Mouse (Mus musculus) lung, postnatal 4 days (tissue): Measurements from ENCODE around the gene Lyst.
"Not testable (repeated sequence)": the region's sequence is repeated elsewhere in the genome, so short reads cannot be mapped to it uniquely, and the experiment has no call there.

Experiments used
- DNase-seq, 2 experiments: peaks; one replicate each; pipeline ENCODE4 v3.0.0; 2021

Gene Lyst

DNA sequence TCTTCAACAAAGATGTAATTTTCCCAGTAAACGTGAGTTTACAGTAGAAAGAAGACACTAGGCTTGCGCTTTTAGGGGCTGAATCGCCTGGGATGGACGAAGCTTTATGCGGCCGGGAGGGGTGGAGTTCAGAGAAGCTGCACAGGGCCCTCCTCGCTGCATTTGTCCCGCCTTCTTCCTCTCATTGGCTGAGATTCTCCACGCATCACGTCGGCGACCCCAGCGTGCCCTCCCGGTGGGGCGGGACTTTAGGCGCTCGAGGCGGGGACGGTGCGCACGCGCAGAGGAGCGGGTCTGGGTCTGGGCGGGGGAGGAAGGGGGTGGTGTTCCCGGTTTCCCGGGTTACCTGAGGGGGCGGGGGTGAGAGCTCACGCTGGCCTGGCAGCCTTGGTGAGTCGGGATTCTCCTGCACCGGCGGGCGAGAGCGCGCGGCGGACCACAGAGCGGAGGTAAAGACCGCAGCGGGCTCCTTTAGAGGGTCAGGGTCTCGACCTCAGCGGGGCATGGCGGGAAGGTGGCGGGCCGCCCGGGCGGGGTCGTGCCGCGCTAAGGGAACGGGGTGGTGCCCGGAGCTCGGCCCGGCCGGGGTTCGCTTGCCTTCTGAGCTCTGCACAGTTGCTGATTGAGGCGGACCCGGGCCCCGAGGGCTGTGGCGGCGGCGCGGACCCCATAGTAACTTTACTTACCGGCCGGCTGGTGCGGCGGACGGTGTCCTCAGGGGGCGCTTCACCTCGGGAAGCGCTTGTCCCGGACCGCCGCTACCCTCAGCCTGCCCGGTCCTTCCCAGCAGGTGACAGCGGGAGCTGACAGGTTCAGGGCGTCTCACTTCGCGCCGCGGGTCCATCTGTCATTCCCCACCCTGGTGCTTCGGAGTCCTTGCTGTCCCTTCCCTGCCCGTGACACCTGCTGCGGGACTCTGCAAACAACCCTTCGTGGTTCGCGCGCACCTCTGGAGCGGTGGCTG lies at the start of gene Lyst:
Gene Lyst, plus strand, starts transcription at position 350 of the 964 bp plus-strand sequence.
- DNase-seq, result peak; percentile 99

DNA sequence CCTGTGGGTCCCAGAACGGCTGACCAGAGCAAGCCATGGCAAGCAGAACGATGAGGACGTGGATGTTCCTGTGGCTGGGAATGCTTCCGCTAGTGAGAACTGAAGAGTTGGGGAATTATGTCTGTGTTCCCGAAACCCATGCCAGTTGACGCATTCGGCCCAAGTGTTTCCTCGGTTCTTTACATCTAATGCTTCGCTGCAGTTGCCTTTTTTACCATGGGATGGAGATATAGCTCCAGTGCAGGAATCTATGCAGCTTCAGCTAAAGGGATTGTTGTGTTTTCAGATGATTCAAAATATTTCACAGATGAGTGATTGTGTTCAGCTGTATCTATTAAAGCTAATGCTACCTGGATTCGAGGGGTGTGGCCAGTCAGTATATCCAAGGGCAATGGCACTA lies 47.1 kb upstream of the Lyst start:
- not testable (repeated sequence) for DNase-seq

DNA sequence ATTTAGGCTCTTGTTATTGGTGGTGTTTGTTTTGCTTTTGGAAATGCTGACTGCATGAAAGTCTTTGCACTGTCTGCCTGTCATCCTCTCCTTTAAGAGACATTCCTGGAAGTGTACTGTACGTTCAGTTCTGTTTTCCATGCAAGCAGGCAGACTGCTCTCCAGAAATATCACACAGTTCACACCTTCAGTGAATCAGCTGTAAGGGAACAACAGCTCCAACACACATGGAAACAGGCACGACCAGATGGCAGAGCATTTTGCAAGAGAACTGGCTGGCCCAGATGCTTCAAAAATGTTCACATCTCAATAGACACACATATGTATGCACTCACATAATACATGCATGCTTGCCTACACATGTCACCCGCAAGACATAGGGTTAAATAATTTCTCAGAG lies 43.4 kb upstream of the Lyst start:
- DNase-seq, result no peak

DNA sequence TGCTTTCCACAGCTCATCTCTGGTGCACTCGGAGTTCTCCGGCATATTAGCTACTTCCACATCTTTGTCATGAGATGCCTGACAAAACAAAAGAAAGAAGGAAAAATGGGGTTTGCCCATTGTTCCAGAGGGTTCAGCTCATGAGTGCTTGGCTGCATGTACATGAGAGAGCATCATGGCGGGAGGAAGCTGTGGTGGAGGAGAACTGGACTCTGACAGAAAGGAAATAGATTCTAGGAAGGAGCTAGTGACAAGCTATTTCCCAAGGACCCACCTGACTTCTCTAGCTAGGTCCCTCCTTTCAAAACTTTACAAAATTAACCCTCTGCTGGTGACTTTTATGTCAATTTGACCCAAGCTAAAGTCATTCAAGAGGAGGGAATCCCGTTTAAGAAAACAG lies 42.3 kb upstream of the Lyst start:
- no peak for DNase-seq

DNA sequence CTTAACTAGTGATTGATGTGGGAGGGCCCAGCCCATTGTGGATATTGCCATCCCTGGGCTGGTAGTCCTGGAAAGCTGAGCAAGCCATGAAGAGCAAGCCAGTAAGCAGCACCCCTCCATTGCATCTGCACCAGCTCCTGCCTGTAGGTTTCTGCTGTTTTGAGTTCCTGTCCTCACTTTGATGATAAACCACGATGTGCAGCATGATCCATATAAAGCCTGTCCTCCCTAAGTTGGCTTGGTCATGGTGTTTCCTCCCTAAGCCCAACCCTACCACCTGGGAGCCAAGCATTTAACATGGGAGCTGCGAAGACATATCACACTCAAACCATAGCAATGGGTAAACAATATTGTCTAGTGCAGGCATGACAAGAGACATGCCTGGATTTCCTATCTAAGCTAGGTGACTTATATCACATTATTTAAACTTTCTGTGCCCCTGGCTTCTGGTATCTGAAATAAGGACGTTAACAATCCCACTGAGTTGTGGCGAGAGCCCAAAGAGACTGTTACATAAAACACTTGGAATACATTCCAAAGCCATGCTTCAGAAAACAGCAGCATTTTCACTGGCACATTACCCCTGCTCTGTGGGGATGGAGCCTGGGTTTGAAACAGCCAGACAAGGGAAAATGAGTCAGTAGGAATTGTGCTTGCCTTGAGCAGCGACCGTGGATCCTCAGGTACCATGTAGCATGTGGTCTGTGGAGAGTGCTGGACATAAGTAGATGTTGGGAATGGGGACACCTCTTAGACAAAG lies 41.6 kb upstream of the Lyst start:
- DNase-seq, result no peak

DNA sequence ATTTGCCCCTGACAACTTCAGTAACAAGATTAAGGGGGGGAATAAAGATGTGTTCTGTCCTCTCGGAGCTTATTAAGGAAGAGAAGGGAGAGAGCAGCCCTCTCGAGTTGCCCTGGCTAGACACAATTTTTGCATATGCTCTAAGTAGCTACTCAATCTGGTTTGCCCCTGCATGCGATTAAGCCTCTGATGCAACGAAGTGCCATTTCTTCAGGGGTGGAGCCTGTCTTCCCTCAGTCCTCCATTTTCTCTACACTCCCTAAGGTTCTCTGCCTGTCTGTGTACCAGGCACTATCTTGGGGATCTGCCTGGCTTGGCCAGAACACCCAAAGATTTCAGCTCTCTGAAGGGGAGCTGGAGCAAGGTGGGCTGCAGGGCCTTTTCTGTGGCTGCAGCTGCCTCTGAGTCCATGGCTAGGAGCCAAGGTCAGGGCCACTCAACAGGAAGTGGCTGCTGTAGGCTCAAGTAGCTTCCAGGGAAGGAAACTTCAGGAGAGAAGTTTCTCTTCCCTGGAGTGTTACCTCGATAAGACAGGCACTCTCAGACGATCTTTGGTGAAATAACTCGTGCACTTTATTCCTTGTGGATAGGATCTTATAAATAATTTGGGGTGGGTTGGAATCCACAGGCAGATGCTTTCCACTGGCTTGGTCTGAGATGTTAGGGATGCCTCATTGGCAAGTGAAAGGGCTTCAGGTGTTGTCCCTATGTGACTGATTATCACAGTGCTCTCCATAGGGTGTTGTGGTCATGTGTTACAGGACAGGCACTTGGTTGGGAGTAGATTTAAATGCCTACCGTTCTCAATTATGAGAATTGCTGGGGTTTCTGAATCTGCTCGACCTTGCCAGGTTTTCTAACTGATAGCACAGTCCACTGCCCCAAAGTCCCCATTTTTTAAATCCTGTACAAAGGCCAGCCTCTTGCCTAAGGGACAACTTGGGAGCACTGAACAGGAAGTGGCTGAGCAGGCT lies 40.2 kb upstream of the Lyst start:
- DNase-seq, result peak; percentile 49 to 58

DNA sequence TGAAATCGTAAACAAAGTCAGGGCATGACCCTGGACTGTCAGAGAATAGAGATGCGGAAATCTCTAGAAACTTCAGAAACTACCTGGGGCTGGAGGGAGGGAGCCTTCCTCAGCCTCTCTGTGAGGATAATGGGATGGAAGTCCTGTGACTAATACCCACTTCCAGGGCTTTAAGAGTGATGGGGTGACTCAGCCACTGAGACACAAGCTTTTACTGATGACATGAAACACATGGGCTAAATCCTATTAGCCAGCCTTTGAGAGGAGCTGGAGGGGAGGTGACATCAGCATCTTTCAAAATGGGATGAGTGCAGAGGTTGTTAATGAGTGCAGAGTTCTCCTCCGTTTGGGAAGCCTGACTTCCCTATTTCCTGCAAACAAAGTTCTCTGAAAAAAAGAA lies 38.2 kb upstream of the Lyst start:
- DNase-seq, result no peak

DNA sequence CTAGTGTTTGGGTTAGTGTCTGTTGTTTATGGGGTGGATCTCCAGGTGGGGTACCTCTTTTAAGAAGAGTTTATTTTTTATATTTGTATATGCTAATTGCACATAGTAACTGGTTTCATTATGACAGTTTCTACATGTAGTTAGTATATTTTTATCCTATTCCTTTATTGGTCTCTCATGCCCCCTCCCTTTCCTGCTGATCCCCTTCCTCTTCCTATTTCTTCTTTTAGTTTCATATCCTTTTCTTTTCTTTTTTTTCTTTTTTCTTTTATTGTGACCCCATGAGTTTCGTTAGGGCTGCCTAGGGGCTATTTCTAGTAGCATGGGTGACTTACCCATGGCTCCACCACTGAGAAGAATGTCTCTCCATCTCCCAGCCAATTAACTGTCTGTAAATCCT lies 36.5 kb upstream of the Lyst start:
- DNase-seq, result no peak

DNA sequence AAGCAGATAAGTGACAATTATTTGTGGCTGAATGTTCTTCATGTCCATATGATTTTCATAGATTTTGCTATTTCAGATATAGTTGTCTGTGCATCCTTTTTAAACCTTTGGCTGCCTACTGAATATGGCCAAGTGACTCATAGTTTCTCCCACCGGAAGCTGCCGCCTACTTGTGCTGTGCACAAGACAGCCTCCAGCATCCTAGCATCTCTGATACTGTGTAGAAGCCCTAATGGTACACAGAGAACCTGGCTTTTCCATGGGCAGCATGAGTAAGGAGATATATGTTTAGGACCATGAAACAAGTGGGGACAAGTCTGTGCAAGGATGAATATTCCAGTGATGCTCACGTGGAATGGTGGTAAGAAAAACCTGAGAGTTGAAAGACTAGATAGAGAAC lies 35.0 kb upstream of the Lyst start:
- DNase-seq, result no peak

DNA sequence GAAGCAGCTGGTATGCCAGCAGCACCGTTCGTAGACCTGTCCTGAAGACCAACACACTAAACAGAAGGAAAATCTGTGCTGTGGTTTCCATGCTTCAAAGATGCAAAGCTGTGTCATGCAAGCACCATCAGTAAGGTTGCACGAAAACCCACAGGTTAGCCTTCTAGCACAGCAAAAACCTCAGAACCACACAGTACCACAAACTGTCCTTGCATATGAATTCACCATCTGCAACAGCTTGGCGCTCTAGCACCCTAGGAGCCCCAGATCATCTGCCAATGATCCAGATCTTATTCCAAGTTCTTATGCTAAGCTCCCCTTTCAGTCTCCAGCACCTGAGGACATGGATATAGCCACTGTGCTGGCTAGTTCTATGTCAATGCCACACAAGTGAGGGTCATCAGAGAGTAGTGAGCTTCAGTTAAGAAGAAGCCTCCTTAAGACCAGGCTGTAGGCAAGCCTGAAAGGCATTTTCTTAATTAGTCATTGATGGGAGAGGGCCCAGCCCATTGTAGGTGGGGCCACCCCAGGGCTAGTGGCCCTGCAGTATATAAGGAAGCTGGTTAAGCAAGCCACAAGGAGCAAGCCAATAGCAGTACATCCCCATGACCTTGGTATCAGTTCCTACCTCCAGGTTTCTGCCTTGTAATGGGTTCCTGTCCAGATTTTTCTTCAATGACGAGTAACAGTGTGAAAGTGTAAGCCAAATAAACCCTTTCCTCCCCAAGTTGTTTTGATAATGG lies 33.0 kb upstream of the Lyst start:
- no peak for DNase-seq

DNA sequence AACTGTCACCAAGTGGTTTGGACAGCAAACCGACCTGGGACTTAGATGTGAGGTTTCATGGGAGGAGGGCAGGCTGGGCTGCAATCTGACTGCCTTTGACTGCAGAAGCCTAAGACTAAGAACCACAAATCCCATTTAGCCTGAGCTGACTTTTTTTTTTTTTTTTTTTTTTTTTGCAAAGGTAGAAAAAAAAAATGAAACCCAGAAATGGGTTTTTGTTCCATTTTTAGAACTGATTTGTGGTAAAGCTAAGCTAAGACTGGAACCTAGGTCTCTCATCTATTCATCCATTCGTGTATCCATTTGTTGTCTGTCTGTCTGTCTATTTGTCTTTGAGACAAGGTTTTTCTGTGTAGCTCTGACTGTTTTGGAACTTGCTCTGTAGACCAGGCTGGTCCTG lies 31.9 kb upstream of the Lyst start:
- no peak for DNase-seq

DNA sequence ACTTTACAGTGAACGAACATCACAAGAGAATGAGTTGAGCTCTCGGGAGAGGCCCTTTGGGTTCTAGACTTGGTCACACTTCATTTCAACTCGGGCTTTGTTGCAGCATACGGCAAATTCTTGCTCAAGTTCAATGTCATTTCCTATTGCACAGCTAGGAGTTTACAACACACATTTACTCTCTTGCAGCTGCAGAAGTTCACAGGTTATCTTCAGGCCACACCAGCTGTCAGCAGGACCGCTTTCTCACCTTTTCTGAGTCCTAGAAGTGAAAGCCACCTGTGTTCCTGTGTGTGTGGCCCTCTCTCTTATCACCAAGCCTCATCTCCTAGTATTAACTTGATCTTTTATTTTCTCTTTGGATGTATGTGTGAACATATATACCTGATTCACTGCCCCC lies 31.3 kb upstream of the Lyst start:
- peak in 1 of 2 experiments; percentile 41 for DNase-seq

DNA sequence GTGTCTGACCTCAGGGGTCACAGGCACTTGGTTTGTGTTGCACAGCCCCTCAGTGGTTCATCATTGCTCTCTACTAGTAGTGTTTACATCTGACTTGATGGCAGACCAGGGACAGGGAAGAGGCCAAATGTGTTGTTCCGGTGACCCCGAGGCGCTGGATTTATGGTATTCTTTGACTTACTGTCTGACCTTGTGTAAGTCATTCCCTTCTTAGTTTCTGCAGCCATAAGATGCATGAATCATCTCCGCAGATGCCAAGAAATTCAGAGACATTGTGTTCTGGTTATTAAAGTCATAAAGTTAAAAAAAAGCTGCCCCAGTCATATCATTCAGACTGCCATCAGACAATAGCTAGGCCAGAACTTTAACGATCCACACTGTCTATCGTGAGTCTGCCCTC lies 27.6 kb upstream of the Lyst start:
- no peak for DNase-seq

DNA sequence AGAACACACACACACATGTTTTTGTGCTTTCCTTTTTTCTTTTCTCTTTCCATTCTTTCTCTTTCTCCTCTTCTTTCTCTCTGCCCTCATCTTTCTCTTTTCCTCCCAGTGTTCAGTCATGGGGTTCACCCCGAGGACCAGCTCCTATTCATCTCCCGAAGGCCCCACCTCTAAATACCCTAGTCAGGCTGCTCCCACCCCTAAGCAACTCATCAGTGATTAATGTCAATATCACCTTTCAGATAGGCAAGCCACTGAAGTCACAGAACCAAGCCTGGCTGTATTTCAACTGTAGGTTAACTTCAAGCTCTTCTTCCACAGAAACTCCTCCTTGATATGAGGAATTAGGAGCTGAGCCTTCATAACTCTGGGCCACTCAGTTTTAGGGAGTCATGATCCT lies 26.1 kb upstream of the Lyst start:
- no peak for DNase-seq

DNA sequence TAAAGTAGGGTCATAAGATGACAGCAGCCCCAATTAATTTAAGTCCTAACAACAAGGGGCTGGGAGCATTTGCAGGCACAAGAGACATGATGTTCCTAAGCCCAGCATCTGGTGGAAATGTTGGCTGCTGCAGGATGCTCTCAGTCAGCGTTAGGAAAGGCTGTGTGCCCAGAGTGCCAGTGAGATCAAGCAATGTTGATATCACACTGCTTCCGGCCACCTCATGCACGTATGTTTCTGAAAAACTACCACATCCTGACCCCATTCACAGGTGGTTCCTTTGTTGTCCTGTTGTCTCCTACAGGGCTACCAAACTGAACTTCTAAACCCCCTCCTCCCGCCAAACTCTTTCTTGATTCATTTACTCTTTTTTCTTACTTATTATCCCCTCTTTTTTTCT lies 25.7 kb upstream of the Lyst start:
- DNase-seq, result no peak

DNA sequence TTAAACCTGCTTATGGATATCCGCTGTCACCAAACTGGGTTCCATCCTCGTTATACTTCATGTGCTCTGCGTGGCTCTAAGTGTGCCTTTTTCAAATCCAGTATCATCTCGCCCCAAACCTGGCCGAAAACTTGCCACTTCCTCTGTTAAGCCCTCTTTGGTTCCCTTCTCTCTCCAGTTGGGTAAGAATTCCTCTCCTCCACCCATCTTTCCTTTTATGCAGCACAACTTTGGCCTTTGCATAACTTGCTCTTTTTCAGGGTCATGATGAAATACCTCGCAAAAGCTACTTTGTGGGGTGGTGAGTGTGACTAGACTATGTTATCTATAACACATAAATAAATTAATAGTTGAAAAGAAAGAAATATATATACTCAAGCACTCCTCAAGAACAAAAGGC lies 22.6 kb upstream of the Lyst start:
- DNase-seq, result no peak

DNA sequence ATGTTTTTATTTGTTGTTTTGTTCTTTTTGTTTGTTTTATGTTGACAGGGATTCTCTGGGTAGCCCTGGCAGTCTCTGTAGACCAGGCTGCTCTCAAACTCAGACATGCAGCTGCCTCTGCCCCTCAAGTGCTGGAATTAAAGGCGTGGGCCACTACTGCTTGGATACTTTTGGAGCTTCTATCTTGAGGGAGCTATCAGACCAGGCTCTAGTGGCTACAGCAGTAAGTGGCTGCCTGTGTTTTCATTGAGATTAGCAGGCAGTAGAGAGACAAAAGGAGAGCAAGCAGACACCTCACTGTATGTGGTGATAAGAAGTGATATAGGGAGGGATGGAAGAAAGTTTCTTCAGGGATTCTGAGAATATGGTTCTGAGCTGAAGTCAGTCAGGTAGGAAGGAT lies 21.4 kb upstream of the Lyst start:
- DNase-seq, result no peak

DNA sequence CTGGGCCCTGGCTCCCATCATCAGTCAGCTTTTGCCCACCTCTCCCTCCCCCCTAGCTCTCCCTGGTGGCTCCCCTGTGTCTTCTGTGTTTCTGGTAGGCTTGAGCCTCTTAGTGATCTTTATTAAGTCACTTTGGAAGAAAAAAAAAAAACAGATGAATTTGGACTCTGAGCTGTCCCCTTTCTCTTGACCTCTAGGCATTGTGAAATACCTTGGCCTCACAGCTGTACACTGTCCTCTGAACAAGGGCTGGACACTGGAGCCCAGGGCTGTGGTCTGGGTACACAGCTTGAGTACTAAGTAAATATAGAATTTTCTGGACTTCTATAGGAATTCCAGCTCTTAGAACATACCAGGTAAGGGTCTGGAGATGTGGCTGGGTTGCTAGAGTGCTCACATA lies 20.6 kb upstream of the Lyst start:
- no peak for DNase-seq

DNA sequence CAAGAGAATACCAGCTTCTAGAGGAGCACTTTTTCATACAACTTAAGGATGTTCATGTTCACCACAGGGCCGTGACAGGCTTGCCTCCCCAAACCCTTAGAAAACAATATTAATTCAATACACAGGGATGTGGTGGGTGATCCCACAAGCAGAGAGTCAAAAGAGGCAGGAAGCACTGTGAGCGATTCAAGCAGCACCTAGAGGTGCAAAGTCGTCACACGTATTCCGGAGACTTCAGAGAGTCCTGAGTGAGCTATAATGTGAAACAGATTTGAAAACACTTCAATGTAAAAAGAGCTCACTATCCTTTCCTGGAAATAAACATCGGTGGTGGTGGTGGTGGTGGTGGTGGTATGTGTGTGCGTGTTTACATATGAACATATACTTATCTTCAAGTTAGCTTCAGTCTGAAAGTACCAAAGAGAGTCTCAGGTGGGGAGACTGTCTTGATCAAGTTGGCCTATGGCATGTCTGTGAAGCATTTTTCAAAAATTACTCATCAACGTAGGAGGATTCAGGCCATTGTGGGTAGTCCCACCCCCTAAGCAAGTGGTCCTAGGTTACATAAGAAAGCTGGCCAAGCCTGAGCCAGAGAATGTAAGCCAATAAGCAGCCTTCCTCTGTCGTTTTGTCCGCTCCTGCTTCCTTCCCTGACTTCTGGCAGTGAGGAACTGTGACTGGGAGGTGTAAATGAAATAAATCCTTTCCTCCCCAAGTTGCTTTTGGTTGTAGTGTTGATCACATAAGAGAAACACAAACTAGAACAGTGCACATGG lies 17.9 kb upstream of the Lyst start:
- DNase-seq, result no peak

DNA sequence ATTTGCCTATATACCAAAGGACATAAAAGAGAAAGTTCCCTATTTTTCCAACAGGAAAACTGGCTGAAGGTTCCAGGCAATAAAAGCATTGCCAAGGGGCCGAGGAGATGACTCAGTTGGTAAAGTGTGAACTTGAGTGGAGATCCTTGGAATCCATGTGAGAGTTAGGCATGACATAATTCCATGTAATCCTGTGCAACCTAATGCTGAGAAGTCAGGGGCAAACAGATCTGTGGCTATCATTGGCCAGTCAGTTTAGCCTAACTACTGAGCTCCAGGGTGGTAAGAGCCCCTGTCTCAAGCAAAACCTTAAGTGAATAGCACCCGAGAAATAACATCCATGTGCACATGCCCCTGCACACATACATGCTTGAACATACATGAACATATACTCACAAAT lies 17.3 kb upstream of the Lyst start:
- no peak for DNase-seq

DNA sequence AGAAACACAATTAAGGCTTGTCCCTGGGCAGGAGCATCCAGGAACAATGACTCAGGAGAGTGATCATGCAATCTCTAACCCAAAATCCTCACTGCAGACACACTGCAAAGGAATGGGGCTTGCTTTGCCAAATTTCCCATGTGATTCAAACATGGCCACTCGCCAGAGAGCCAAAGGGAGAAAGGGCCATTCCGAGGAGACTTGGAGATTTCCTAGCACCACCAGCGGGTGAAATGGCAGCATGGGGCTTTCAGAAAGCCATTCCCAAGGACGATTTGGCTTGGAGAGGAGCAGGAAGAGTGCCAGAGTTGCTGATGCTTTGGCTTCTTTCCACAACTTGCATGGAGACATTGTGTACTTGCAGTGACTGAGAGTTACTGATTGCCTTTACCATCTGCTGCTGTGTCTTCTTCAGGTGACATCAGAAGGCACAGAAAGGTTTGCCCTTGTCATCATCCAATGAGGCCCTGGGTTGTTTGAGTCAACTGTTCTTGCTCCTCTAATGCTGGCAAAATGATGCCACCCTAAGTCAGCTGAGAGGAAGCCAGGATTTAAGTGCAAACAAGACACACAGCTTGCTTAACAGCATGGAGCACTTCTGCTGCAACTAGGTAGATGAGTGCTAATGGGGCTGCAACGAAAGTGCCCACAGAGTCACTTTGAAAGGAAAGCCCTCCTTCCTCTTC lies 16.5 kb upstream of the Lyst start:
- peak; percentile 75 to 80 for DNase-seq
